Mouse (Mus musculus) embryonic fibroblast, embryonic 13.5 days (primary cell): Measurements from ENCODE around the gene Epha10.

Experiments used
- CTCF ChIP-seq: IDR thresholded peaks from 2 replicates; pipeline ENCODE4 v1.5.1; 2011; ENCODE audit warnings: mild to moderate bottlenecking, control low read depth, low read length, moderate library complexity, borderline replicate concordance; ENCODE audit not compliant: insufficient read depth
- POLR2A ChIP-seq: IDR thresholded peaks from 2 replicates; pipeline ENCODE4 v1.6.1; 2011; ENCODE audit warnings: low read depth, mild to moderate bottlenecking, control low read depth, low read length, moderate library complexity

GRCm38 (mm10) chr4:124840998-124841397 lies 39.7 kb upstream of the Epha10 start:
- TF ChIP-seq CTCF (no peak), POLR2A (no peak)
